Mouse (Mus musculus) heart, postnatal 0 days (tissue): Measurements from ENCODE around the gene Dspp. TPM values are rescaled to one million over a fixed set of nuclear protein-coding genes. Genes with fewer than 3 reads are reported as not detected.

Experiments used
- ATAC-seq: fragments of 200-750 bp; cut with Nextera tagmentation; 2 replicates; pipeline ENCODE4 v1.8.0; 2017; ENCODE audit warnings: low read depth, moderate number of reproducible peaks, moderate library complexity; ENCODE audit not compliant: insufficient read depth
- DNase-seq: peaks from one replicate; pipeline ENCODE4 v3.0.0-alpha.2; 2016; ENCODE audit warnings: low spot score
- H3K27ac ChIP-seq: fragments of 300-500 bp; sonication (generic); 2 replicates; pipeline ENCODE4 v1.5.1; 2014; ENCODE audit warnings: low read depth, mild to moderate bottlenecking
- H3K27me3 ChIP-seq: fragments of 300-500 bp; sonication (generic); 2 replicates; pipeline ENCODE4 v1.6.1; 2014; ENCODE audit warnings: low read length, mixed read lengths; ENCODE audit not compliant: control insufficient read depth, insufficient read depth
- H3K36me3 ChIP-seq: fragments of 300-500 bp; sonication (generic); replicated peaks from 2 replicates; pipeline ENCODE4 v1.6.1; 2014; ENCODE audit warnings: low read length, mixed read lengths; ENCODE audit not compliant: control insufficient read depth, insufficient read depth
- H3K4me1 ChIP-seq: fragments of 300-500 bp; sonication (generic); 2 replicates; pipeline ENCODE4 v1.6.1; 2014; ENCODE audit warnings: antibody characterized with exemption; ENCODE audit not compliant: control insufficient read depth, insufficient read depth
- H3K4me2 ChIP-seq: fragments of 300-500 bp; sonication (generic); 2 replicates; pipeline ENCODE4 v1.6.1; 2014; ENCODE audit warnings: low read depth, mild to moderate bottlenecking, low read length, moderate library complexity
- H3K4me3 ChIP-seq: fragments of 300-500 bp; sonication (generic); 2 replicates; pipeline ENCODE4 v1.5.1; 2014; ENCODE audit warnings: low read depth, low read length
- H3K9ac ChIP-seq: fragments of 300-500 bp; sonication (generic); replicated peaks from 2 replicates; pipeline ENCODE4 v1.6.1; 2014; ENCODE audit warnings: low read depth, low read length, mixed read lengths
- H3K9me3 ChIP-seq: fragments of 300-500 bp; sonication (generic); replicated peaks from 2 replicates; pipeline ENCODE4 v1.6.1; 2016; ENCODE audit warnings: low read length; ENCODE audit not compliant: control insufficient read depth
- CTCF ChIP-seq: IDR thresholded peaks from 2 replicates; pipeline ENCODE4 v1.5.1; 2016; ENCODE audit warnings: antibody characterized with exemption, control low read depth, low read depth
- EP300 ChIP-seq: IDR thresholded peaks from 2 replicates; pipeline ENCODE4 v1.6.1; 2016; ENCODE audit warnings: antibody characterized with exemption, low read depth
- WGBS: fragments of 180-500 bp; shearing (Covaris S2); extraction: QIAGEN DNeasy Blood & Tissue Kit; methylation state at CpG from one replicate; pipeline ENCODE4 v1.1.7; 2014; 5-methylcytosine and 5-hydroxymethylcytosine counted together
- polyA plus RNA-seq: library from polyadenylated mRNA; unstranded; fragments of >200 nt; fragmentation: Nextera tagmentation; extraction: Ambion mirVana; gene quantifications from 2 replicates; pipeline ENCODE4 v1.2.1, GENCODE M21; 2015
- total RNA-seq: library from RNA; depleted of rRNA; stranded (reverse); fragments of >200 nt; gene quantifications from 2 replicates; pipeline ENCODE4 v1.2.3, GENCODE M21; 2014; ENCODE audit warnings: low replicate concordance; rRNA removed

Dspp gene
- total RNA-seq = not detected in 2 replicates
- not detected in 2 replicates for polyA plus RNA-seq

DNA sequence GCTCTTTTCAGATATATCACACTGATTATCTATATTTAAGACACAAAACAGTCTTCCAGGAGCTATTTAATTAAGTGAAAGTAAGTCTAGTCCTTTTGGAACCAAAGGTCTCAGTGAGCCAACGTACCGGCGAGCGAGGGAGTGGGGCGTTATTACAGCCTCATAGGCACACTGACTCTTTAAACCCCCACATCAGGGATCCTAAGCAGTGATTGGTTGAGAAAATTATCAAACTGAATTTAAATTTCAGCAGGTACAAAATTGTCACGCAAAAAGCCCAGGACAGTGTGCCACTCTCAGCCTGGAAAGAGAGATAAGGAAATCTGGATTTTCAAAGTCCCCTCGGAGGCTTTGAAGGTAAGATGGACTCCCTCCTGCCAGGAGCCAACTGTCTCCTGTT lies at the start of gene Dspp:
Dspp (plus strand) TSS at position 301 of the 400 bp plus-strand sequence.
- no peak for ATAC-seq
- 73% methylated on average over 7 of the region's 7 CpGs for WGBS
- no peak for TF ChIP-seq EP300
- no peak for TF ChIP-seq CTCF

DNA sequence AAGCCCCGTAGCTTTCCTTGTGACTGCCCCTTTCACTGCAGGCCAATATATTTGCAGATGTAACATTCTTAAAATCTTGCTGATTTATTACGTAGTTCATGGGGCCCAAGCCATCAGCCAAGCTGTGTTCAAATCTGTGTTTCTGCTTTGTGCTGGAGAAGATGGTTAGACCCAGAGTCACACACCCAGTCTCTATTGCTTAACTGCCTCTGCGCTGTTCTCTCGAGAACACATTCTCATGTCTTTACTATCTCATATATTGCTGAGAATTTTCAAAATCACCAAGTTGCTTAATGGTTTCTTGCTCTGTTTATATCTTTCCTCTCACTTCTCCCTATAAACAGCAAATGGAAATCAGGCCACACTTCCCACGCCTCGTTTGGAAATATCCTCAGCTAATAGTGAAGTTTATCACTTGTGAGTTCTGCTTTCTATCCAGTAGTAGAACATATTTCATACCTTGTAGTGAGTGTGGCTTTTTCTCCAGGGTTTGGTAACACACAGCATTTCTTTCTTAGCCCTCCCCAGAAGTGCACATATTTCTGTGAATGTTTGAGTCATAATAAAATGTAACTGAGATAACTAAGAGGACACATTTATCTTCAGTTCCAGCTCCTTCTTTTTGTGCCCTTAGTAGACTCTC lies 46.4 kb upstream of the Dspp start:
- 67% methylated on average over 6 of the region's 6 CpGs for WGBS
- H3K9me3 ChIP-seq = no peaks in the 10 kb centered on the region
- DNase-seq (no peak), ATAC-seq (no peak)
- no peaks in the 10 kb centered on the region for H3K27me3 ChIP-seq
- no peaks in the 10 kb centered on the region for H3K36me3 ChIP-seq
- no peak overlapping the region for H3K9ac ChIP-seq
- TF ChIP-seq CTCF (no peak), EP300 (no peak)
- H3K27ac ChIP-seq = 0 out of 2 replicates have a peak overlapping the region, but pooled peaks have one; percentile 7
- H3K4me2 ChIP-seq = no peak overlapping the region
- no peak overlapping the region for H3K4me3 ChIP-seq
- H3K4me1 ChIP-seq = peaks cover 4% of the 10 kb centered on the region; the same call in 1 of the 2 replicates

More for the DNA sequence above, at the start of gene Dspp:
- Histone ChIP-seq H3K9me3 (no peaks in the 10 kb centered on the region), H3K27ac (no peak within 1 kb of the TSS), H3K4me1 (no peaks in the 10 kb centered on the region), H3K36me3 (no peaks in the 10 kb centered on the region), H3K27me3 (no peaks in the 10 kb centered on the region), H3K4me2 (no peak within 1 kb of the TSS), H3K9ac (no peak within 1 kb of the TSS), H3K4me3 (no peak within 1 kb of the TSS)
- no peak for DNase-seq

DNA sequence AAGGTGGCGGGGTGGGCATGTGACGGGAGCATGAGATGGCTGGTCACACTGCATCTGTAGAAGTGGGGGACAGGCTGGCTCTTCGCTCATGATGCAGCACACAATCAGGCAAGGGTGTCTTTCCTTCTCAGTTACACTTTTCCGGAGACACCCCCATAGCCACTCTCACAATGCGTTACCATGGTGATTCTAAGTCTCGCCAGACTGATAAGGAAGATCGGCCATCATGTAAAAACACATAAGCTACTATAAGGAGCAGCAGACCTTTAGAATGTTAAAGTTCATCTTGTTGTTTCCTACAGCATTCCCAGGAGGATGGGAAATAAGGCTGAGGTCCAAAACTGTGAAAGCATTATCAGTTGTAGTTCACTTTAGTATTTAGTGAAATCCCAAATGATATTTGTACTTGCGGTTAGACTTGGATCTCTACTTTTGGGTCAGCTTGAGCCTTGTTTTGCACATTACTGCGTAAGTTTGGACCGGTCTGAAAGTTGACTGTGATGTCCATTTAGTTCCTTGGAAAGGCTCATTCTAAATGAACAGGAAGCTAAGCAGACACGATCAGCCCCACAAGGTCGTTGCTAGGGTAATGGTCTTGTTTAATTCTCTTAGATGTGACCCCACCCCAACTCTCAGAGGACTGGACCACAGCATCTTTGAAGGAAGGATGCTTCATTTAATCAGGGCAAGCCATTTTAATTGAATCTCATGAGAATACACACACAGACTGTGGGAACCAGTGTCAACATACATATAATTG lies 43.8 kb upstream of the Dspp start:
- Histone ChIP-seq H3K9me3 (no peaks in the 10 kb centered on the region), H3K9ac (no peak overlapping the region), H3K4me2 (no peak overlapping the region), H3K27ac (peak overlapping the region; percentile 76), H3K4me3 (no peak overlapping the region), H3K4me1 (peaks cover 4% of the 10 kb centered on the region; the same call in 1 of the 2 replicates), H3K27me3 (no peaks in the 10 kb centered on the region), H3K36me3 (no peaks in the 10 kb centered on the region)
- DNase-seq (no peak), ATAC-seq (peak; percentile 27; the same call in 1 of the 2 replicates)
- no peak for TF ChIP-seq EP300
- TF ChIP-seq CTCF = no peak
- WGBS = 66% methylated on average over 12 of the region's 12 CpGs

DNA sequence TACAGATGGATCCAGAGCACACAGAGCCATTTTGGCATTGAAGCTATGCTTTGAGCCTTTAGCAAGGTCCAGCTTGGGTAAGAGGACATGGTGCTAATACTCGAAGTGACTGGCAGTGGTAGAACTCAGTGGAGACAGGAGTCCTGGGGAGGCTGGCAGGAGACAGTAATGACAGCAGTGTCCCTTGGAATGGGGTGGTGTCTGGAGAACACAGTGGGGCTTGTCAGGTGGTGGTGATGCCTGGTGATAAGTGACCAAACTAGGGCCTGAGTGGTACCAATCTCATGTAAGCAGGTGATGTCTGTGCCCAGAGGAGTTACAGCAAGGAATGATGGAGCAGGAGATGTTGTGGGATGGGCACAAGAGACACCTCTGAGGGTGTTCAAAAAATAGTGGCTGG lies 43.2 kb upstream of the Dspp start:
- Histone ChIP-seq H3K27ac (peak overlapping the region; percentile 76), H3K9me3 (no peaks in the 10 kb centered on the region), H3K4me2 (no peak overlapping the region), H3K4me1 (peaks cover 4% of the 10 kb centered on the region; the same call in 1 of the 2 replicates), H3K9ac (no peak overlapping the region), H3K4me3 (no peak overlapping the region), H3K27me3 (no peaks in the 10 kb centered on the region), H3K36me3 (no peaks in the 10 kb centered on the region)
- no peak for TF ChIP-seq EP300
- ATAC-seq (no peak), DNase-seq (no peak)
- 64% methylated on average over 1 of the region's 1 CpGs for WGBS

DNA sequence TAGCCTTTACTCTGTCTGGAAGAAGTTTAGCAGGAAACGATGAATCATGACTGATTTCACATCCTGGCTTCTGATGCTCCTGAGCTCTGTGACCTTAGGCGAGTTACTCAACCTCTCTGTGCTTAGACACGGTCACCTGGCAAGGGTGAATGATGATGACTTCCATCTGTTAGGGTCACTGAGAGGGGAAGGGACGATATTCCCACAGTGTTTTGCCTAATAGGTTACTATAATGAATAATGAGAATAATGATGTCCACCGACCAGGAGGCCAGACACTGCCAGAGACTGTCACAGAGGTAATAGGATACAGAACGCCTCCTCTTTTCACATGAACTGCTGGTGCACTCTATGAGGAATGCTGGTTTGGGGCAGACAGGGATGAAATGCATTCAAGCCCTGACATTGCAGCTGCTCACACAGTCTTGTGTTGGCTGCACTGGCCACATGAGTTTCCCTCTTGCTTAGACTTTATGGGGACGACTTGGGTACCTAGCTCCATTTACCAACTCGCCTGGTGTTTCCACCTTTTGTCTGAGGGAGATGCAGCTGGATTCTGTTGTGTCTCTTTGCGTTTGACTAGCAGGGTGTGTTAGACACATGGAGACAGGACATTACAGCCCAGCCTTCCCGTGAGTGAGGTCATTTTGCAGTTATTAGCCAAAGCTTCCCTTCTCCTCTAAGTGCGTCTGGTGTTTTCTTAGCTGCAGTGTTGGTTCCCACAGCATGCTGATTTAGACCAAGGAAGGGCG lies 42.1 kb upstream of the Dspp start:
- no peaks in the 10 kb centered on the region for H3K27me3 ChIP-seq
- DNase-seq (peak; percentile 48), ATAC-seq (peak; percentile 47)
- no peak for TF ChIP-seq CTCF
- no peak for TF ChIP-seq EP300
- 49% methylated on average over 12 of the region's 12 CpGs for WGBS
- no peaks in the 10 kb centered on the region for H3K9me3 ChIP-seq
- H3K4me2 ChIP-seq = no peak overlapping the region
- no peaks in the 10 kb centered on the region for H3K36me3 ChIP-seq
- H3K4me1 ChIP-seq = peaks cover 4% of the 10 kb centered on the region; the same call in 1 of the 2 replicates
- no peak overlapping the region for H3K9ac ChIP-seq
- no peak overlapping the region for H3K4me3 ChIP-seq
- H3K27ac ChIP-seq = peak overlapping the region; percentile 76
